Mouse (Mus musculus): ENCODE results near the gene Scpep1.

The Scpep1 gene

DNA sequence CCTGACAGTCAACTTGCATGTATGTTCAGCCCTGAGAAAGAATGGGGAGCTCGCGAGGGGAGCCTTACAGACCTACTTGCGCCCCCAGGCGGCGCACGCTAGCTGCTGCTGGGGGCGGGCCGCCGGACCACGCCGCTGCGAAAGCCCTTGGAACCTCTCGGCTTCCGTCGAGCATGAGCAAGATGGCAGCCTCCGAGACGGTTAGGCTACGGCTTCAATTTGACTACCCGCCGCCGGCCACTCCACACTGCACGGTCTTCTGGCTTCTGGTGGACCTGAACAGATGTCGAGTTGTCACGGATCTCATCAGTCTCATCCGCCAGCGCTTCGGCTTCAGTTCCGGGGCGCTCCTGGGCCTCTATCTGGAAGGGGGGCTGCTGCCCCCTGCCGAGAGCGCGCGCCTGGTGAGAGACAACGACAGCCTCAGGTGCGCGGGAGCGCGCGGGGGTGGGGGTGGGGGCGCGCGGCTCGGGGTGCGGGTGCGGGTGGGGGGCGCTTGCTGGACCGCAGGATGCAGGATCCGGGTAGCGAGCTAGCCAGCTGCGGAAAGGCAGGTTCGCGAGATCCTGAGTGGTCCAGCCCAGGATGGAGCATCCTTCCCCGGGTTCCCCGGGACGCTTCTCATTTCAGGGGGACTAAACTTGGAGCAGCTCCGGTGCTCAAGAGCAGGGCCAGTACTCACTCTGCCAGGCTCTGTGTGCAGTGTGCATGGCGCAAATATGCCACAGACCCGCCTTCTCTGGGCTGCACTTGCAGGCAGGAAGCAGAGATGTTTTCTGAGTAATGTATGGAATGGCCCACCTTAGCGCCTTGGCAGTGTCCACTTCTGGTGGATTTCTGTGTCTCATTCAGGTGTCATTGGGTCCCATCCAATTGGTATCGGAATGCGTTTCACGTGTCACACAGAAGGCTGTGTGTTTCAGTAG, 18.8 kb upstream of the Scpep1 start:
- DNase-seq (ENCODE audit: low spot score in 2 of 2): peak; percentile 92 to 93

DNA sequence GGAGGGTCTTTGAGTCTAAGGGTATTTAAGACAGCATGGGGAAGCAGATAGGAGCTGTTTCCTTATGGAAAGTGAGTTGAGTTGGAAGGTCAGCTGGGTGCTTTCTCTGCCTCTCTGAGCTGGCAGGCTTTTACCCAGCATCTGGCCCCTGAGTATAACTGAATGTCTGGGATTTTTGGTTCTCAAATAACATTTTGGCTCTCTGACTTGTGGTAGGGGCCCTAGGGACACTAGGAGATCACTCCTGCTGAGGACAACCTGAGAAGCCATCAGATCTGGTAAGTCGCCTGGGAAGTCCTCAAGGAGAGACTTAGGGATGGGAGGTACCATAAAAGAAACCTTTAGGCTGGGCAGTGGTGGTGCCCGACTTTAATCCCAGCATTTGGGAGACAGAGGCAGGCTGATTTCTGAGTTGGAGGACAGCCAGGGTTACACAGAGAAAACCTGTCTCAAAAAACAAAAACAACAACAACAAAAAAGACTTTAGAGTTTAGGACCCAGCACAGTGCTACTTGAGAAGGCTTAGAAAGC, 15.0 kb upstream of the Scpep1 start, which contains the start of gene Coil:
Gene Coil, plus strand, starts transcription at position 51 of the 531 bp plus-strand sequence.
- DNase-seq (ENCODE audit: low spot score in 2 of 2): no peak

DNA sequence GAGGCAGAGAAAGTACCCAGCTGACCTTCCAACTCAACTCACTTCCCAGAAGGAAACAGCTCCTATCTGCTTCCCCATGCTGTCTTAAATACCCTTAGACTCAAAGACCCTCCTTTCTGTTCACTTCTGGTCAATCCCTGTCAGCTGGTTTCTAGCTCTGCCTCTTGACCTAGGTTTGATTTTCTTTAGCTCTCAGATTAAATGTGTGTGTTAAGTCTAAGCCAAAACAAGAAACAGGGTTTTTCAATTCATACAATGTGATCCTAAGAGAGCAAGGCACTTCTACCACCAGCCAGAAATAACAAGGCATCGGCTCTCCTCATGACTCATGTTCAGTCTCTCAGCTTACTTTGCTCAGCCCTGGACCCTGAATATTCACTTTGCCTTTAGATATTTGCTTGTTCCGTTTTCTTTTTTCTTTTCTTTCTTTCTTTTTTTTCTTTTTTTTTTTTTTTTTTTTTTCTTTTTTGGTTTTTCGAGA, 11.7 kb upstream of the Scpep1 start, which contains the start of gene Elobl:
Gene Elobl, minus strand, starts transcription at position 51 of the 481 bp plus-strand sequence.
- DNase-seq (ENCODE audit: low spot score in 2 of 2): no peak

DNA sequence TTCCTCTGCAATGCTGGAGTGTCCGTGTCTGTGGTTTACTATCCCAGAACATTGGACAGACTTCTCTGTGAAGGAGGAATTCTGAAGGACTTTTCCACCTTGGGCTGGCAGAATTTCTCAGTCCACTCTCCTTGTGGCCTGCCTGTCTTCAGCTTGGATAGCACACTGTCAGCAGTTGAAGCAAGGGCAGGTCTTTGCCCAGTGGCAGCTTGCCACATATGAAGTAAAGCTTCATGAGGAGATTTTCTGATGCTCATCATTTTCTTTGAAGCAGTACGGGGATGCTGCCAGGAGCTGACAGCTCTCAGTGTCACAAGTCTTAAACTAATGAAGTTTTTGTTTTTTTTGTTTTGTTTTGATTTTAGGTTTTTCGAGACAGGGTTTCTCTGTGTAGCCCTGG, 3.6 kb upstream of the Scpep1 start:
- DNase-seq (ENCODE audit: low spot score in 2 of 2): no peak

DNA sequence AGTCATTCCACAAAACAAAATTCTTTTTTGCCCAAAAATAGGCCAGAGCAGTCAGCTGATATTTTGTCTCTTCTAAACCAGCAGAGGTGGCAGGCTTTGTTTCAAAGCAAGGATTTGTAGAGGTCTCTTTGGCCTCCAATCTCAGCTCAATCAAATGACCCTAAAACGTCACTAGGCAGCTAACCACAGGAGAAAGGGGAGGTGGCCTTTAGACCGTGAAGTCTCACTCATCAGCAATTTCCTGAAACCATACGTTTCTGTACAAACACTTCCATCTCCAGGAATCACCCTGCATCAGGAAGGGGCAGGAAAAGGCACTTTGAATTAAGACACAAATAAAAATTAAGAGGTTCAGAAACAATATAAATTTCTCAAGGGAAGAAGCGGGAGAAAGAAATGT, 462 bp downstream of the Scpep1 start:
- DNase-seq (ENCODE audit: low spot score in 2 of 2): no peak

DNA sequence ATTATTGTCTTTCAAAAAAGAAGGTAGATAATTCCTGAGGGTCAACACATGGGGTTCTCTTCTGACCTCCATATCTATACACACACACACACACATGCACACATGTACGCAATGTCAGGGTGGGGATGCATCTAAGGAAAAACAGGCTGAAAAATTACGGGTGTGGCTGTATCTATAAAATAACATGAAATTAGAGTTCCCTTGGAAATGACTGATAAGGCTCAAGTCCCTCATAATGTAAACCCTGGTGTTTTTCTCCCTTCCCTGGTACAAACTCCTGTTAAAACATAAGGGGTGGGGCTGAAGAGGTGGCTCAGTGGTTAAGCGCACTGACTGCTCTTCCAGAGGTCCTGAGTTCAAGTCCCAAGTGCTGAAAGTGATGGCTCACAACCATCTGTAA, 1.7 kb downstream of the Scpep1 start:
- no peak for DNase-seq (ENCODE audit: low spot score in 2 of 2)

DNA sequence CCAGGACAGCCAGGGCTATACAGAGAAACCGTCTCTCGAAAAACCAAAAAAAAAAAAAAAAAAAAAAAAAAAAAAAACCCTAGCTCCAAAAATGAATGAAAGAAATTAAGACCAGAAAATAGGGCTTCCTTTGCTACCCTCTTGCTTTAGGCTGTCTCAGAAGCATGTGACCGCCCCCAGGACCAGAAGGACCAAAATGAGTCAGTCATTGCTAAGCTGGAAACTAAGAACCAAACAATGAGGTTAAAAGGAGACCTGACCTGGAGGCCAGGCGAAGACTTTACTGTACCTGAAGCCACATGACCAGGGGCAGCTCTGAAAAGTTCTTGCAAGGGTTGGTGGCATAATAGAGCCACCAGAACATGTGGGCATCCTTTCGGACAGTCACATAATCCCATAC, 3.1 kb downstream of the Scpep1 start:
- DNase-seq (ENCODE audit: low spot score in 2 of 2): no peak

DNA sequence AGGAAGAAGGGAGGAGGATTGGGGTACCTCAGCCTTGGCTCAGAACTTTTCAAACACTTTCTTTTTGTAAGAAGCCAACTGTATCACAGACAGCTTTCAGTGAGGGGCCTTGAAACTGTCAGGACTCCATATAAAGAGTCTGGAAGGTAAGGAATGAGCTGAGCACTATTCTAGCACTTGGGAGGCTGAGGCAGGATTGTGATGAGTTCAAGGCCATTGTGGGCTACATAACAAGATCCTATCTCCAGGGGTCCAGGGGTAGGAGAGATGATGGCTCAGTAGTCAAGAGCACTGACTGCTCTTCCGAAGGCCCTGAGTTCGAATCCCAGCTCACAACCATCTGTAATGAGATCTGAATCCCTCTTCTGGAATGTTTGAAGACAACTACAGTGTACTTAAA, 3.7 kb downstream of the Scpep1 start:
- no peak for DNase-seq (ENCODE audit: low spot score in 2 of 2)

DNA sequence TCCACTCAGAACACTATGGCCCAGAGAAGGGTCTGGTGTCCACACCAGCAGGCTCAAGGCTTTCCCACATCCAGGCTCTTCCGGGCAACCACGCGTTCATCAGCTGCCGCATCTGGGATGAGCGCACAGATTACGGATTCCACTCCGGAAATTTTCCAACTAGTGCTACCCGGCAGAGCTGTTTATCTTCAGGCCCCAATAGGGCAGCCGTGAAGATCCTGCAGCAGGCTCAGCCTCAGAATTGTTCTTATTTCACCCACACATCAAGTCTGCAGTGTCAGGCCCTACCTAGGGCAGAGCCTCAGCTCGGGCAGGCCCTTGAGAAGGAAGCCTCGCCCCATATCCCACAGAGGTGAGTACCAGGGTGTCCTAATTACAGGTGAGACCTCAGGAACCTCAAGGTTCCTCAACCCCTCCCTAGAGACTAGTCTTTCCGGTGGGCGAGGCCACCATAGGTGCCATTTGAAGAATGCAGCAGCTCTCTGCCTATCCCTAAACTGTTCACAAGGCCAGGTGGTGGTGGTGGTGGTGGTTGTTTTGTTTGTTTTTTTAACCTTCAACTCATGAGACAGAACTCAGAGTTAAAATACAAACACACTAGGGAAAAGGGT, 4.5 kb downstream of the Scpep1 start:
- DNase-seq (ENCODE audit: low spot score in 2 of 2): no peak

DNA sequence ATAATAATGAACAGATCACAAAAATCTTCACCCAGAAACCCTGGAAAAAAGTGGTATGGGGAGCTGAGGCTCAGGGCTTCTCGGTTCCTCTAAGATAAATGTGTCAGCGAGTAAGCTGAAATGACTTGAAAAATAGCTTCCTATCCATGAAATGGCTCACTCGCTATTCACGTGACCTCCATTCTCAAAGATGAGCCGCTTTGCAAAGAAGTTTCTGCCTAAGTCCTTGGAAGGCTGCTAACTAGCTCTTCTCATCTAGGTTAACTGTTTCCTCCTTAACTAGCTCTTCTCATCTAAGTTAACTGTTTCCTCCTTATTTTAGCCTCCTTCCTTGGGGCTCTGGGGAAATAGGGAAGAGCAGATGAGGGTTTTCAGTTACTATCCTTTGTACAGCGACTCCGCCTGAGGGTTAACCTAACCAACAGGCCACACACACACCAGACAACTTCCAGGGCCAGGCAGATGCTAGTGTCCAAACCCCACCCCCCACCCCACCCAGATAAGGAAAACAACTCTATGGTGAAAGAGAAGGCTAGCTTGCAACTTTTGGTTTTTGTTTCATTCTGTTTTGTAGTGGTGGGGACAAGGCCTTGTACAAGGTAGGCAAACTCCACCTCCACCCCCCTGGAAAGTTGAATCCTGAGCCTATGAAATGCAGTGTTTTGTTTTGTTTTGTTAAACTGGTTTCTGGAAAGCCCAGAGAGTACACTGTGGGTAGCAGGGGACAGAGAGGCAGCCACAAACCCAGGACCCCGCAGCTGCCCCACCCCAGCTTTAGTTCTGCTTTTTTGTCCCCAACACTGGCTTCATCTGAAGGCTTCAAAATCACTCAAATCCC, 5.2 kb downstream of the Scpep1 start:
- DNase-seq (ENCODE audit: low spot score in 2 of 2): no peak

DNA sequence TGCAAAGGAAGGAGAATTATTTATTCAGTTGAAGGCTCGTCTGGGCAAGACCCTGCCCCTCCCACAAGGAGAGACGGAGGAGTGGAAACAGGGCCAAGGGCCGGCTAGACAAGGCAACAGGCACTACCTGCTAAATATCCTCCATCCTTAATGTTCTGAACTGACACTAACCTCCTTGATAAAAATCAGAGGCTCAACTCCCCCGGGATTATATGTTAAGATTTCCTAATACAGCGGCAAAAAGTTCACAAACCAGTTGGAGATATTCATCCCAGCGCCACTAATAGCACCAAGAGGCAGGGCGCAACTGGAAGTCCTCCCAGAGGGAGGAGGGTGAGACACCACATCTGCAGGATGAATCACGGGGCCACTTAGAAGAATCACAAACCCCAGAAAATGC, 6.4 kb downstream of the Scpep1 start:
- no peak for DNase-seq (ENCODE audit: low spot score in 2 of 2)

DNA sequence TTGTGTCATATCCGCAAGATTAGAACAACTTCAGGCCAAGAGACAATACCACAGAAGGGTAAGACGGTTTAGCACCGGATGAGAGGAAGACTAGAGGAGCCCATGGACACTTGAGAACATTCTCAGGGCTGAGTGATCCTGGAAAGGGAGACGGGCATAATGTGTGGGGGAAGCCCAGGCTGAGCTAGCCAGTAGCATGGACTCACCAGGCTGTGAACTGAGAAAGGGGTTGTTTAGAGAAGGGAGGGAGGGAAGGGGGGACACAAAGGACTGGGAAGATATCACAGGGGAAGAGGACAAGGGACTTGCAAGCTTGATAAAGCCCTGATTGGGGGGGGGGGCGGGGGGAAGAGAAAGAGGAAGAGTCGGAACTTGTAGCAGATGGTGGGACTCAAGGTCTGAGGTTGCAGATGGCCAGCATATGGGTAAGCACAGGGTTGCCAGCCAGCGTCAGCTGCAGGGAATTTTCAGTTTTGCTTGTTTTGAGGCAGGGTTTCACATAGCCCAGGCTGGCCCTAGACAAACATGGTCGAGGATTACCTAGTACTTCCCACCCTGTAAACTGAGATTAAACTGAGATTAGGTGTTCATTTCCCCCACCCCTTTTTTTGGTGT, 9.2 kb downstream of the Scpep1 start:
- DNase-seq (ENCODE audit: low spot score in 2 of 2): no peak

DNA sequence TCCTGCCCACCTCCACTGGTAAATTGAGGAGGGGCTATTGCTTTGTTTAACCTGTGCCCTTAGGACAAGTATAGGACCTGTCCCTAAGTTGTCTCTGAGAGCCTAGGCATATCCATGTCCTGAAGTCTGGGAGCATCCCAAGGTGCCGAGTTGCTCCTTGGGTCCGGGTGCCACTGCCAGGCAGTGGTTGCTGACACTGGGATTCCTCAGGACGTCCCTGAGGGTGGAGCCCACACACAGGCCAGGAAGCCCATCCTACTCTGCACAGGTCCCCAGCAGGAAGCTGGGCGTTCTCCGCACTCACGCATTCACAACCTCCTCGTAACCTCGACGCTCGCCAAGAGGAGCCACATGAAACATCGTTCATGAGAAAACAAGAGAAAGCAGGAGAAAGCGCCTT, 13.8 kb downstream of the Scpep1 start:
- no peak for DNase-seq (ENCODE audit: low spot score in 2 of 2)

DNA sequence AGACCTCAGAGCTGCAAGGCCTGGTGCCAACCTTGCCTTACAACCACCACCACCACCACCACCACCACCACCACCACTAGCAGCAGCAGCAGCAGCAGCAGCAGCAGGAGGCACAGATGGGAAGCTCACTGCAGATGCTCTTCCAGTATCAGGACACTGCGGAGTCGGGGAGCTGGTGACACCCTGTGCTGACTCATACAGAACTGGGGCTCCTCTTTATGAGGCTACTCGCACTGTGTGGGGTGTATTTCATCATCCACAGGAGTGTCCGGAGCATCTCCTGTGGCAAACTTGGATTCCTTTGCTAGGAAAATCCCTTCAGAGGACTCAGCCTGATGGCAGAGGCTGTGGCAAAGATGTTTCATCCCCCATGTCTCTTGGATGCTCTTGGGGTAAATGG, 15.6 kb downstream of the Scpep1 start:
- peak; percentile 13 to 44 for DNase-seq (ENCODE audit: low spot score in 2 of 2)

DNA sequence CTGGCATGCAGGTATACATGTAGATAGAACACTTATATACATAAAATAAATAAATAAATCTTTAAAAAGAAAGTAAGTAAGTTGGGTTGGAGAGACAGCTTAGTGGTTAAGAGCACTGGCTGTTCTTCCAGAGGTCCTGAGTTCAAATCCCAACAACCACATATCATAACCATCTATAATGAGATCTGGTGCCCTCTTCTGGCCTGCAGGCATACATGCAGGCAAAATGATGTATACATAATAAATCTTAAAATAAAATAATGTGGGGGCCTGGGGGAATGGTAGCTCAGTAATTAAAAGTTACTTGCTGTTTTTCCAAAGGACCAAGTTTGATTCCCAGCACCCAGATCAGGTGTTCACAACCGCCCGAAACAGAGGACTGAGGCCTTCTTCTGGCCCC, 16.5 kb downstream of the Scpep1 start:
- DNase-seq (ENCODE audit: low spot score in 2 of 2): no peak

DNA sequence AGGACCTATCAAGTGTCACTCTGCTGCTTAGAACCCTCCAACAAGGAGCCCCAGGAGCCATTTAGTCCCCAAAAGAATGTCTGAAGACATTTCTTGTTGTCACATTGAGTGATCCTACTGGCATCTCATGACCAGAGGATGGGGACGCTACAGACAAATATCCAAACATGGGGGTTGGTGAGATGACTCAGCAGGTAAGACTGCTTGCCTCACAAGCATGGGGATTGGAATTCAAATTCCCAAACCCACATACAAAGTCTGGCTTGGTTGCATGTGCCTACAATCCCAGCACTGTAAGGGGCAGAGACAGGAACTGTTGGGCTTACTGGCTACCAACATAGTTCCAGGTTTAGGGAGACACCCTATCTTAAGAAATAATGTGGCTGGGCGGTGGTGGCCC, 17.4 kb downstream of the Scpep1 start:
- DNase-seq (ENCODE audit: low spot score in 2 of 2): no peak

DNA sequence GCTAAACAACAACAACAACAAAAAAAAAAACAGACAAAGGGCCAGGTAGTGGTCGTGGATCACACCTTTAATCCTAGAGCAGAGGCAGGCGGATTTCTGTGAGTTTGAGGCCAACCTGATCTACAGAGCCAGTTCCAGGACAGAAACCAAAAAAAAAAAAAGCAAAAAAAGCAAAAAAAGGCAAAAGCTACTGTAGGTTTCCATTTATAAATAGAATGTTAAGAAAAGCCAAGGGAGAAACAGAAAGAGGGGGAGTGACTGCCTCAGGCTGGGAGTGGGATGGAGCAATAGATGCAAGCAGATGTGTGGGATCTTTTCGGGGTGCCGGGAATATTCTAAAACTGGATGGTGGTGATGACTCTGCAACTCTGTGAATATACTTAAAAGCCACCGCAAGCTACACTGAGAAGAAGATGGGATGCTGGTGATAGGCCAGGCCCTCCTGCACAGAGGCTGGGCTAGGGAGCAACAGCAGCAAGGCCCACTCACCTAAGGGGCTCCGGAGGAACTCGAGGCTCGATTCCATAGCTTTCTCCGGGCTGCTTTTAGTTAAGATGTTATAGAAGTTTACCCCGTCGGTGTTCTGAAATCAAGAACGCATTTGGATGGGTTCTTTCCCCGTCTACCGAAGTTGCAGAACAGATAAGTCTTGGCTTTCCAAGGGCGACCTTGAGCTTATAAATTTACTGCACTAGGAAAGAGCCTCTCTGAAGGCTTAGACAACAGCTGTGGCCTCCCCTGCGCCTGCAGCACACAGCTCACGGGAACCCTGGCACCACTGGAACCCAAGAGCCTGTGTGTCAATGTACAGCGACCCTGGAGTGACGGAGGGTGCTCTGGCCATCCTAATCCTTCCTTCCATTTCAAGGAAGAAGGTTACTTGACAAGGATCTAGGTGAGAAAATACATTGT, 20.9 kb downstream of the Scpep1 start:
- DNase-seq (ENCODE audit: low spot score in 2 of 2): peak; percentile 44 to 74

DNA sequence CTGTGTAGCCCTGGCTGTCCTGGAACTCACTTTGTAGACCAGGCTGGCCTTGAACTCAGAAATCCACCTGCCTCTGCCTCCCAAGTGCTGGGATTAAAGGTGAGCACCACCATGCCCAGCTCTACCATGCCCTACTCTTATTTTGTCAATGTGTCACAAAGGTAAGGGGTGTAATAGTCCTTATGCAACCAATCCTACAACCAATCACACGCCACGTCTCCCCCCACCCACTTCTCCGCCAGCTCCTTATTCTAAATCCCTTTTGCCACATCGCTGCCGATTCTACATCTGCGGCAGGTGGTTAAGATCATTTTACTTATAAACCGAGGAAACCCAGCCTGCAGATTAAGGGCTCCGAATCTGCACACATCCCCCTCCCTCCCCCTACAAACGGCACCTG, 22.2 kb downstream of the Scpep1 start:
- DNase-seq (ENCODE audit: low spot score in 2 of 2): no peak

DNA sequence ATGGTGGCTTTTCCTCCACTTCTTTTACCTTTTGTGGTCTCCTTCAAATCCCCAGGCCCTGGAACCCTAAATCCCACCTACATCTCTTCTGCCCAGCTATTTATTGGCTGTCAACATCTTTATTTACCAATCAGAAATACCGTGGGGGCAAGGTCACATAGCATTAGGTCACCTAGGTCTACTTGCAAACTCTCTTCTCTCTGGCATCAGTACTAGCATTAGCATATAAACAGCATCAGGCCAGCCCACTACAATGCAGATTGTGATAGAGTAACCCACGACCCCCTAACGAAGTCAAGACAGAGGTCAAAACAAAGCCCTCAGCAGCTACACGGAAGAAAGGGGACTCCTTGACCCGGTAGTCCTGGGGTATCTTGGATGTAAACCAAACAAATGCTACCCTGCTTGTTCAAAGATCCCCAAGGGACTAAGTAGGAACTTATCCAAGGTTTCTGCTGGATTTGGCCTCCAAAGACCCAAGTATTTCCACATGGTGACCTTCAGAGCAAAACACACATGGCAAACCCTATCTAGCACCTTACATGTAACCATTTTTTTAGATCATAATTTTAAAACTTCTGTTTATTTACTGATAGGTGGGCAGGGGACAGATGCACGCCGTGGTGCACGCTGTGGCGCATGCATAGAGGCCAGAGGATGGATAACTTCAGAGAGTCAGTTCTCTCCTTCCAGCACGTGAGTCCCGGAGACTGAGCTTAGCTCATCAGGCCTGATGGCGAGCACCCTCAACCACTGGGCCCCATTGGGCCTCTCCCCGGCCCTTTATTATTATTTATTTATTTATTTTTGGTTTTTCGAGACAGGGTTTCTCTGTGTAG, 23.4 kb downstream of the Scpep1 start:
- DNase-seq (ENCODE audit: low spot score in 2 of 2): no peak
